Mouse (Mus musculus) forebrain, postnatal 0 days (tissue): Measurements from ENCODE around the gene Evpl. TPM values are rescaled to one million over a fixed set of nuclear protein-coding genes. Genes with fewer than 3 reads are reported as not detected.

Experiments used
- ATAC-seq: fragments of 200-750 bp; cut with Nextera tagmentation; 2 replicates; pipeline ENCODE4 v1.8.0; 2017; ENCODE audit warnings: mild to moderate bottlenecking, moderate library complexity
- DNase-seq: peaks from one replicate; pipeline ENCODE4 v3.0.0-alpha.2; 2015
- H3K27ac ChIP-seq: fragments of 300-500 bp; sonication (generic); 2 replicates; pipeline ENCODE4 v1.5.1; 2014; ENCODE audit warnings: low read depth, mild to moderate bottlenecking, antibody characterized with exemption, low read length, moderate library complexity, mixed read lengths
- H3K27me3 ChIP-seq: fragments of 300-500 bp; sonication (generic); 2 replicates; pipeline ENCODE4 v1.6.1; 2014; ENCODE audit warnings: mild to moderate bottlenecking, low read length, mixed read lengths; ENCODE audit not compliant: insufficient read depth
- H3K36me3 ChIP-seq: fragments of 300-500 bp; sonication (generic); 2 replicates; pipeline ENCODE4 v1.6.1; 2014; ENCODE audit warnings: mild to moderate bottlenecking, moderate library complexity; ENCODE audit not compliant: insufficient read depth
- H3K4me1 ChIP-seq: fragments of 300-500 bp; sonication (generic); 2 replicates; pipeline ENCODE4 v1.6.1; 2014; ENCODE audit warnings: antibody characterized with exemption; ENCODE audit not compliant: insufficient read depth
- H3K4me2 ChIP-seq: fragments of 300-500 bp; sonication (generic); 2 replicates; pipeline ENCODE4 v1.6.1; 2014; ENCODE audit warnings: low read depth, mild to moderate bottlenecking, moderate library complexity
- H3K4me3 ChIP-seq: fragments of 300-500 bp; sonication (generic); 2 replicates; pipeline ENCODE4 v1.5.1; 2014; ENCODE audit warnings: low read depth, low read length, mixed read lengths
- H3K9ac ChIP-seq: fragments of 300-500 bp; sonication (generic); 2 replicates; pipeline ENCODE4 v1.6.1; 2014; ENCODE audit warnings: mild to moderate bottlenecking
- H3K9me3 ChIP-seq: fragments of 300-500 bp; sonication (generic); 2 replicates; pipeline ENCODE4 v1.6.1; 2016; ENCODE audit warnings: low read length
- CTCF ChIP-seq: sonication (generic); IDR thresholded peaks from 2 replicates; pipeline ENCODE4 v1.5.1; 2016; ENCODE audit warnings: antibody characterized with exemption, control low read depth, low read depth
- WGBS: fragments of 180-500 bp; shearing (Covaris S2); extraction: QIAGEN DNeasy Blood & Tissue Kit; methylation state at CpG from one replicate; pipeline ENCODE4 v1.1.7; 2014; 5-methylcytosine and 5-hydroxymethylcytosine counted together
- polyA plus RNA-seq: library from polyadenylated mRNA; unstranded; fragments of >200 nt; fragmentation: Nextera tagmentation; extraction: Ambion mirVana; gene quantifications from 2 replicates; pipeline ENCODE4 v1.2.1, GENCODE M21; 2015
- total RNA-seq: library from RNA; depleted of rRNA; stranded (reverse); fragments of >200 nt; gene quantifications from 2 replicates; pipeline ENCODE4 v1.2.3, GENCODE M21; 2014

Gene Evpl
- total and polyA plus RNA-seq, 2 experiments from 2014 or later, result 1.1 to 2.3 TPM

GRCm38 (mm10) chr11:116201151-116201550, 36.7 kb downstream of the Evpl start:
- no peak overlapping the region for H3K9ac ChIP-seq
- H3K27ac ChIP-seq, result no peak overlapping the region
- H3K4me3 ChIP-seq, result no peak overlapping the region
- no peaks in the 10 kb centered on the region for H3K9me3 ChIP-seq
- H3K4me1 ChIP-seq, result peaks cover 10% of the 10 kb centered on the region; the same call in 1 of the 2 replicates
- DNase-seq (no peak), ATAC-seq (no peak)
- no peaks in the 10 kb centered on the region for H3K27me3 ChIP-seq
- H3K36me3 ChIP-seq, result peaks cover 12% of the 10 kb centered on the region
- H3K4me2 ChIP-seq, result no peak overlapping the region
- no peak for TF ChIP-seq CTCF
- 98% methylated on average over 2 of the region's 2 CpGs for WGBS

- peak; percentile 99 for DNase-seq
- H3K27me3 ChIP-seq, result no peaks in the 10 kb centered on the region
- no peaks in the 10 kb centered on the region for H3K9me3 ChIP-seq
- H3K4me2 ChIP-seq, result peak within 1 kb of the TSS; percentile 55
- H3K4me3 ChIP-seq, result peak within 1 kb of the TSS; percentile 83
- peaks cover 10% of the 10 kb centered on the region; the same call in 1 of the 2 replicates for H3K4me1 ChIP-seq
- H3K27ac ChIP-seq, result peak within 1 kb of the TSS; percentile 97
- H3K36me3 ChIP-seq, result peaks cover 6% of the 10 kb centered on the region
- WGBS, result 2% methylated on average over 56 of the region's 62 CpGs
- TF ChIP-seq CTCF, result no peak
- ATAC-seq, result peak; percentile 98
- peak within 1 kb of the TSS; percentile 84 for H3K9ac ChIP-seq
These were observed 39.0 kb downstream of the Evpl start, which contains the start of the genes Ten1 and Acox1 for GRCm38 (mm10) chr11:116198639-116199531. Gene Ten1, plus strand, starts transcription at chr11:116198855. Gene Acox1, minus strand, starts transcription at chr11:116199045.

- peak overlapping the region; percentile 55 for H3K4me2 ChIP-seq
- no peak for TF ChIP-seq CTCF
- peaks cover 10% of the 10 kb centered on the region; the same call in 1 of the 2 replicates for H3K4me1 ChIP-seq
- peak overlapping the region; percentile 83 for H3K4me3 ChIP-seq
- DNase-seq (no peak), ATAC-seq (no peak)
- H3K27me3 ChIP-seq, result no peaks in the 10 kb centered on the region
- H3K36me3 ChIP-seq, result peaks cover 6% of the 10 kb centered on the region
- no peaks in the 10 kb centered on the region for H3K9me3 ChIP-seq
- H3K9ac ChIP-seq, result peak overlapping the region; percentile 84
- 19% methylated on average over 13 of the region's 13 CpGs for WGBS
- H3K27ac ChIP-seq, result peak overlapping the region; percentile 97
These were observed 39.7 kb downstream of the Evpl start for GRCm38 (mm10) chr11:116198132-116198531.

GRCm38 (mm10) chr11:116197584-116197906, 40.3 kb downstream of the Evpl start:
- Histone ChIP-seq H3K4me3 (peak overlapping the region; percentile 83; the same call in 1 of the 2 replicates), H3K4me2 (peak overlapping the region; percentile 55), H3K36me3 (peaks cover 6% of the 10 kb centered on the region), H3K9me3 (no peaks in the 10 kb centered on the region), H3K27ac (no peak overlapping the region), H3K4me1 (peaks cover 10% of the 10 kb centered on the region; the same call in 1 of the 2 replicates), H3K27me3 (no peaks in the 10 kb centered on the region), H3K9ac (no peak overlapping the region)
- no peak for TF ChIP-seq CTCF
- DNase-seq (no peak), ATAC-seq (no peak)
- WGBS, result 89% methylated on average over 6 of the region's 6 CpGs

- H3K4me2 ChIP-seq, result peak overlapping the region; percentile 55; the same call in 1 of the 2 replicates
- no peak for TF ChIP-seq CTCF
- peaks cover 6% of the 10 kb centered on the region for H3K36me3 ChIP-seq
- no peaks in the 10 kb centered on the region for H3K27me3 ChIP-seq
- peaks cover 10% of the 10 kb centered on the region; the same call in 1 of the 2 replicates for H3K4me1 ChIP-seq
- WGBS, result 95% methylated on average over 18 of the region's 18 CpGs
- no peak overlapping the region for H3K27ac ChIP-seq
- no peak overlapping the region for H3K4me3 ChIP-seq
- no peaks in the 10 kb centered on the region for H3K9me3 ChIP-seq
- DNase-seq, result no peak
- no peak overlapping the region for H3K9ac ChIP-seq
- no peak for ATAC-seq
These were observed 40.9 kb downstream of the Evpl start for GRCm38 (mm10) chr11:116196866-116197583.

GRCm38 (mm10) chr11:116196336-116196735, 41.5 kb downstream of the Evpl start:
- Histone ChIP-seq H3K4me2 (no peak overlapping the region), H3K4me1 (peaks cover 10% of the 10 kb centered on the region; the same call in 1 of the 2 replicates), H3K27me3 (no peaks in the 10 kb centered on the region), H3K27ac (no peak overlapping the region), H3K9ac (no peak overlapping the region), H3K36me3 (peaks cover 6% of the 10 kb centered on the region), H3K4me3 (no peak overlapping the region), H3K9me3 (no peaks in the 10 kb centered on the region)
- no peak for ATAC-seq
- TF ChIP-seq CTCF, result no peak
- 92% methylated on average over 3 of the region's 3 CpGs for WGBS
- DNase-seq, result no peak

- H3K27ac ChIP-seq, result no peak overlapping the region
- H3K27me3 ChIP-seq, result no peaks in the 10 kb centered on the region
- H3K9me3 ChIP-seq, result no peaks in the 10 kb centered on the region
- H3K4me3 ChIP-seq, result no peak overlapping the region
- no peak overlapping the region for H3K9ac ChIP-seq
- H3K36me3 ChIP-seq, result peaks cover 11% of the 10 kb centered on the region
- 78% methylated on average over 5 of the region's 5 CpGs for WGBS
- DNase-seq (no peak), ATAC-seq (no peak)
- peaks cover 10% of the 10 kb centered on the region; the same call in 1 of the 2 replicates for H3K4me1 ChIP-seq
- peak; percentile 10; the same call in 1 of the 2 replicates for TF ChIP-seq CTCF
- no peak overlapping the region for H3K4me2 ChIP-seq
These were observed 42.6 kb downstream of the Evpl start for GRCm38 (mm10) chr11:116195252-116195651.
